Mouse (Mus musculus) effector memory CD4-positive, alpha-beta T cell, adult 7 months (primary cell): ENCODE measurements around the gene Fah. TPM values are rescaled to one million over a fixed set of nuclear protein-coding genes. Genes with fewer than 3 reads are reported as not detected.

Experiments used
- polyA plus RNA-seq: library from polyadenylated mRNA; unstranded; fragments of 100-300 nt; shearing (Covaris generic); gene quantifications from one replicate; pipeline ENCODE4 v1.2.1, GENCODE M21; 2017

Gene Fah
- 5.3 TPM for polyA plus RNA-seq

DNA sequence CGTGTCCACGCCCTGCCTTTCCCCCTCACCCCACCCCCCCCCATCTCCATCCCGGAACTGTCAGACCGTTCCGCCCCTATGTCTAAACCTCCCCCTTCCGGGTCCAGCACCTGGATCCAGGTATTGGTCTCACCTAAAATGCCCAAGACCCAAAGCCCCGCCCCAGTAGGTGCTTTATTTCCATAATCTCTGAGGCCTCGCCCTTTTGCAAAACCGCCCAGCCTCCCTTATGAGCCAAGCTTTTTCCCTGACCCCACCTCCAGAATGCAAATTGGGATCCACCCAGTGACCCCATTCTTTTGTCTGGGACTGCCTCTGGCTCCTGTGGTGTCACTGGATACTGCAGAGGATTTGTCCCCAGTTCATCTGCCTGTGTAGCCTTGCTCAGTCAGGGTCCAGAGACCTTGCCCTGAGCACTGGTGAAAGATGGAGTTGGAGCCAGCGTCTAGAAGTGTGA, at the start of gene Fah:
Gene Fah, minus strand, starts transcription at position 430 of the 457 bp plus-strand sequence.

Other genes with a start within 250 kb of the Fah start
- 2.7 TPM for gene Arnt2, start 196.5 kb downstream of the Fah start, polyA plus RNA-seq
- gene Gm2115, start 77.8 kb downstream of the Fah start, polyA plus RNA-seq = not detected
- 196 TPM for gene Zfand6, start 83.2 kb upstream of the Fah start, polyA plus RNA-seq
- not detected for gene Olfr291, start 246.8 kb upstream of the Fah start, polyA plus RNA-seq